Mouse (Mus musculus): ENCODE results near the gene Tradd. TPM values are rescaled to one million over a fixed set of nuclear protein-coding genes. Genes with fewer than 3 reads are reported as not detected.

The Tradd gene
- 21.1 and 23.3 TPM in 2 replicates for polyA plus RNA-seq (2014; fragmentation: Nextera tagmentation; extraction: Ambion mirVana)

DNA sequence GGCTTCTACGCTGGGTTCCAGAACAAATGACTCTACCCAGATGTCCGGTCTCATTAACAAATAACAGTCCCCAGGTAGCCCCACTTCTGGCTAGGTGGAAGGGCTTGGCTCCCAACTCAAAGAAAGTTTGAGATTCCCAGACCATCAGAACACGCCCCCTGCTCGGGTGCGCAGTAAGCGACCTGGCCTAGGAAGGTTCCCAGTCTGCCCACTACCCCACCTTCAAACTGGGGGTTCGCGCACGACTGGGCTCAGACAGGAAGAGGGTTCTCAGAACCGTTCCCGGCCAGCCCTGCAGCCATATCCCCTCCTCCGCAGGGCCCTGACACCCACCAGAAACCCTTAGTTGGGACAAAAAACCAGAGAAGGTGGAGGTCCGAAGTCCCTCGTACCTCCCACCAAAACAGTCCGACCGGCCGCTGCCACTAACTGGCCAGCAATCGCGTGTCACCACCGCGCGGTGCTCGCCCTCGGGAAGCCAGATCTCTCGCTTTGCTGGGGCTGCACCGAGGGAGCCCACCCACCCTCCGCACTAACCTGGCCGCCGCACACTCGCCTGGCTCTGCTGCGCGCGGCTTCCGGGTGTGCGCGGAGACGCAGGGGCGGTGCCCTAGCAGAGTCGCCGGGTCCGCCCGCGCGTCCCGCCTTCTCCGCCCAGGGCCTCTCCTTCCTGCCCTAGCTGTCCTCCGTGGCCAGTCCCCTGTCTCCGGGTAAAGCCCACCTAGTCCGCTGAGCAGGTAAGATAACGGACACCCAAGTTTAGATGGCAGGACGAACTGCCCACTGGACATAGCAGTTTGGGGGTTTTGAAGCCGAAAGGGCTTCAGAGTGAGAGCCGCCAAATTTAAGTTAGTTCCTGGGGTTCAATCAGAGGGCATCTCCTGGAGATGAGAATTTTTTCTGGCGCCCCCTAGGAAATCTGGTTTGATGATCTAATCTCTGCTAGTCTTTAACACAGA lies at the start of gene Tradd, which contains the start of gene Fbxl8:
Gene Tradd (minus strand): TSS at position 586 of the 959 bp plus-strand sequence.
Gene Fbxl8 (plus strand): TSS at position 625 of the 959 bp plus-strand sequence.
- Histone ChIP-seq H3K36me3 (ENCODE audit: control insufficient read depth, insufficient read depth, low read length) (no peaks in the 10 kb centered on the region), H3K4me2 (ENCODE audit: low read depth, low read length) (peak within 1 kb of the TSS; percentile 91), H3K9me3 (ENCODE audit: control insufficient read depth, low read length) (peaks cover 8% of the 10 kb centered on the region; the same call in 1 of the 2 replicates), H3K9ac (ENCODE audit: low read depth, low read length) (peak within 1 kb of the TSS; percentile 72), H3K4me1 (ENCODE audit: control insufficient read depth, insufficient read depth, low read length) (peaks cover 17% of the 10 kb centered on the region), H3K27me3 (replicated peaks; ENCODE audit: control insufficient read depth, insufficient read depth, low read length) (peaks cover 68% of the 10 kb centered on the region), H3K4me3 (ENCODE audit: low read depth, low read length) (peak within 1 kb of the TSS; percentile 72), H3K27ac (replicated peaks; ENCODE audit: low read depth, low read length) (no peak within 1 kb of the TSS)
- 2% methylated on average over 42 of the region's 54 CpGs for WGBS
- peak; percentile 53; the same call in 1 of the 2 replicates for ATAC-seq (ENCODE audit: low read depth)
- DNase-seq (ENCODE audit: low spot score) = peak; percentile 80

DNA sequence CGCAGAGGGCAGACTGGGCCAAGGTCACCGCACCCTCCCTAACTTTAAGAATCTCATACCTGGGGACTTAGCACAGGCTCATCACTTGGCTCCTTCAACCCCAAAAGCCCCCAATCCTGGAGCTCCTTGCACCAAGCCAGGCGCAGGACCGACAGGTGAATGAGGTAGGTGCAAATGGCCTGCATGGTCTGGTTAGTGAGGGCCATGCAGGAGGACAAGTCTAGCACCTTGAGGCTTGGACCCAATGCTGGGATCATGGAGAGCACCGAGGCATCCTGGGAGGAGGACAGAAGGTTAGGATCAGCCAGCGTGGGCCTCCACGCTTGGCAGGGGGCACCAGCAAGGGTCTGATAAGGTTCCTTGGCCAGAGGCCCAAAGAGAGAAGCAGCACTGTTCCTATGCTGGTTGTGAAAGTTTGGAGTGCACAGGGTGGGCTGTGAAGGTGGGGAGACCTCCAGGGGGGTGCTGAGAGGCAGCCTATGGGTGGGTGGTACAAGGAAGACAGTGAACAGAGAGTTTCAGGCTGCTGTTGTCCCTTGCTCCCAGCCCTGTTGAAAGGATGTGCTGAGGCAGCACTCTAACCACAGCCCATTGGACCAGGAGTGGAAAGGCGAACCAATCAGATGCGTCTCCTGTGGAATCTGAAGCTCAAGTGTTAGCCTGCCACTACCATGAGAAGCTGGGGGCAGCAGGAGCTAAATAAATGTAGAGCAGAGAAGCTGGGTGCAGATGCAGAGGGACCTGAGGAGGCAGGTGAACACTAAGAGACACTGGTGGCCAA lies 49.4 kb upstream of the Tradd start:
- Histone ChIP-seq H3K27ac (replicated peaks; ENCODE audit: low read depth, low read length) (no peak overlapping the region), H3K9me3 (ENCODE audit: control insufficient read depth, low read length) (no peaks in the 10 kb centered on the region), H3K4me1 (ENCODE audit: control insufficient read depth, insufficient read depth, low read length) (no peaks in the 10 kb centered on the region), H3K9ac (ENCODE audit: low read depth, low read length) (no peak overlapping the region), H3K4me3 (ENCODE audit: low read depth, low read length) (no peak overlapping the region), H3K36me3 (ENCODE audit: control insufficient read depth, insufficient read depth, low read length) (peaks cover 76% of the 10 kb centered on the region), H3K27me3 (replicated peaks; ENCODE audit: control insufficient read depth, insufficient read depth, low read length) (no peaks in the 10 kb centered on the region), H3K4me2 (ENCODE audit: low read depth, low read length) (no peak overlapping the region)
- ATAC-seq (ENCODE audit: low read depth) = no peak
- DNase-seq (ENCODE audit: low spot score) = no peak
- 87% methylated on average over 9 of the region's 9 CpGs for WGBS

- DNase-seq (ENCODE audit: low spot score) (no peak), ATAC-seq (ENCODE audit: low read depth) (no peak)
- H3K4me2 ChIP-seq (ENCODE audit: low read depth, low read length) = no peak overlapping the region
- WGBS = 84% methylated on average over 8 of the region's 8 CpGs
- no peaks in the 10 kb centered on the region for H3K4me1 ChIP-seq (ENCODE audit: control insufficient read depth, insufficient read depth, low read length)
- H3K36me3 ChIP-seq (ENCODE audit: control insufficient read depth, insufficient read depth, low read length) = peaks cover 79% of the 10 kb centered on the region
- no peak overlapping the region for H3K27ac ChIP-seq (replicated peaks; ENCODE audit: low read depth, low read length)
- H3K27me3 ChIP-seq (replicated peaks; ENCODE audit: control insufficient read depth, insufficient read depth, low read length) = no peaks in the 10 kb centered on the region
- no peak overlapping the region for H3K4me3 ChIP-seq (ENCODE audit: low read depth, low read length)
- no peak overlapping the region for H3K9ac ChIP-seq (ENCODE audit: low read depth, low read length)
- no peaks in the 10 kb centered on the region for H3K9me3 ChIP-seq (ENCODE audit: control insufficient read depth, low read length)
Measured at GRCm38 (mm10) chr8:105312891-105313481, 48.6 kb upstream of the Tradd start.

GRCm38 (mm10) chr8:105311718-105312117 lies 47.3 kb upstream of the Tradd start:
- H3K27ac ChIP-seq (replicated peaks; ENCODE audit: low read depth, low read length) = no peak overlapping the region
- WGBS = 82% methylated on average over 1 of the region's 1 CpGs

DNA sequence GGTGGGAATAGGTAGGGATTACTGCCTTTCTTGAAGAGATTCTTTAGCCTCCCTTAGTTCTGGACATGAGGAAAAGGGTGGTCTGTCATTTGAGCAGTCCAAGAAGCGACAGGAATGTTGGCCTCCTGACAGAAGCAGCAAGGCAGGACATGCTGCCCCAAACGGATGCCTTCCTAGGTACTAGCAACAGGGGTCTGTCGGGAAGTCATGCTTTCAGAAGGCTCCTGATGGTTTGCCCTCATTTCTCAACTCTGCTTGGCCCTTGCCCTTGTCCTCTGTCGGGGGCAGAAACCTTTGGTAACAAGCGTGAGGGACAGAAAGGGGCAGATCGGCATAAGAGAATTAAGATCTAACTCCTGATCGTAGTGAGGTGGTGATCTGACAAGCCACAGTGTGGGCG lies 45.7 kb upstream of the Tradd start:
- Histone ChIP-seq H3K27ac (replicated peaks; ENCODE audit: low read depth, low read length) (no peak overlapping the region), H3K4me3 (ENCODE audit: low read depth, low read length) (no peak overlapping the region), H3K4me1 (ENCODE audit: control insufficient read depth, insufficient read depth, low read length) (peaks cover 7% of the 10 kb centered on the region), H3K9ac (ENCODE audit: low read depth, low read length) (no peak overlapping the region), H3K4me2 (ENCODE audit: low read depth, low read length) (no peak overlapping the region), H3K27me3 (replicated peaks; ENCODE audit: control insufficient read depth, insufficient read depth, low read length) (no peaks in the 10 kb centered on the region), H3K9me3 (ENCODE audit: control insufficient read depth, low read length) (no peaks in the 10 kb centered on the region), H3K36me3 (ENCODE audit: control insufficient read depth, insufficient read depth, low read length) (peaks cover 74% of the 10 kb centered on the region)
- ATAC-seq (ENCODE audit: low read depth) = no peak
- no peak for DNase-seq (ENCODE audit: low spot score)
- WGBS = 81% methylated on average over 8 of the region's 8 CpGs

More at GRCm38 (mm10) chr8:105311718-105312117, 47.3 kb upstream of the Tradd start:
- no peak overlapping the region for H3K9ac ChIP-seq (ENCODE audit: low read depth, low read length)
- DNase-seq (ENCODE audit: low spot score) = no peak
- no peak overlapping the region for H3K4me2 ChIP-seq (ENCODE audit: low read depth, low read length)
- no peak for ATAC-seq (ENCODE audit: low read depth)
- H3K9me3 ChIP-seq (ENCODE audit: control insufficient read depth, low read length) = no peaks in the 10 kb centered on the region
- no peaks in the 10 kb centered on the region for H3K4me1 ChIP-seq (ENCODE audit: control insufficient read depth, insufficient read depth, low read length)
- no peak overlapping the region for H3K4me3 ChIP-seq (ENCODE audit: low read depth, low read length)
- peaks cover 87% of the 10 kb centered on the region for H3K36me3 ChIP-seq (ENCODE audit: control insufficient read depth, insufficient read depth, low read length)
- H3K27me3 ChIP-seq (replicated peaks; ENCODE audit: control insufficient read depth, insufficient read depth, low read length) = no peaks in the 10 kb centered on the region

GRCm38 (mm10) chr8:105309142-105309847 lies 44.9 kb upstream of the Tradd start:
- Histone ChIP-seq H3K36me3 (ENCODE audit: control insufficient read depth, insufficient read depth, low read length) (peaks cover 70% of the 10 kb centered on the region), H3K9ac (ENCODE audit: low read depth, low read length) (no peak overlapping the region), H3K27ac (replicated peaks; ENCODE audit: low read depth, low read length) (no peak overlapping the region), H3K4me1 (ENCODE audit: control insufficient read depth, insufficient read depth, low read length) (peaks cover 11% of the 10 kb centered on the region), H3K27me3 (replicated peaks; ENCODE audit: control insufficient read depth, insufficient read depth, low read length) (no peaks in the 10 kb centered on the region), H3K4me3 (ENCODE audit: low read depth, low read length) (no peak overlapping the region), H3K9me3 (ENCODE audit: control insufficient read depth, low read length) (no peaks in the 10 kb centered on the region), H3K4me2 (ENCODE audit: low read depth, low read length) (no peak overlapping the region)
- no peak for DNase-seq (ENCODE audit: low spot score)
- 78% methylated on average over 15 of the region's 15 CpGs for WGBS
- ATAC-seq (ENCODE audit: low read depth) = no peak

GRCm38 (mm10) chr8:105308428-105308827 lies 44.0 kb upstream of the Tradd start:
- Histone ChIP-seq H3K9ac (ENCODE audit: low read depth, low read length) (no peak overlapping the region), H3K4me1 (ENCODE audit: control insufficient read depth, insufficient read depth, low read length) (peaks cover 11% of the 10 kb centered on the region), H3K36me3 (ENCODE audit: control insufficient read depth, insufficient read depth, low read length) (peaks cover 71% of the 10 kb centered on the region), H3K4me3 (ENCODE audit: low read depth, low read length) (no peak overlapping the region), H3K4me2 (ENCODE audit: low read depth, low read length) (no peak overlapping the region), H3K9me3 (ENCODE audit: control insufficient read depth, low read length) (no peaks in the 10 kb centered on the region), H3K27me3 (replicated peaks; ENCODE audit: control insufficient read depth, insufficient read depth, low read length) (no peaks in the 10 kb centered on the region), H3K27ac (replicated peaks; ENCODE audit: low read depth, low read length) (no peak overlapping the region)
- DNase-seq (ENCODE audit: low spot score) (no peak), ATAC-seq (ENCODE audit: low read depth) (no peak)
- WGBS = 91% methylated on average over 10 of the region's 10 CpGs

DNA sequence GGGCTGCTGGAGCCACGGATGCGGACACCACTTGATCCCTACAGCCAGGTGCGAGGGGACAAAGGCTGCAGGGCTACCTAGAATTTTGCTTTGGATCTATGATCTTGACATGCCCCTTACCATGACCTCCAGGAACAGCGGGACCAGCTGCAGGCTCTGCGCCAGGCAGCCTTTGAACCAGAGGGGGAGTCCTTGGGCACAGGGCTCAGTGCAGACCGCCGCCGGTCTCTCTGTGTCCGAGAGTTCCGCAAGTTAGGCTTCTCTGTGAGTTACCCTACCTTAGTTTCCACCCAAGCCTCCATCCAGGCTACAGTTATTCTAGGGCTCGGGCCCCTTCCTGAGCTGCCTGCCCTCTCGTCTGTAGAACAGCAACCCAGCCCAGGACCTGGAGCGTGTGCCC lies 43.3 kb upstream of the Tradd start:
- H3K4me1 ChIP-seq (ENCODE audit: control insufficient read depth, insufficient read depth, low read length) = peaks cover 11% of the 10 kb centered on the region
- H3K9ac ChIP-seq (ENCODE audit: low read depth, low read length) = no peak overlapping the region
- H3K27ac ChIP-seq (replicated peaks; ENCODE audit: low read depth, low read length) = no peak overlapping the region
- ATAC-seq (ENCODE audit: low read depth) = no peak
- no peak overlapping the region for H3K4me3 ChIP-seq (ENCODE audit: low read depth, low read length)
- WGBS = 90% methylated on average over 13 of the region's 13 CpGs
- H3K9me3 ChIP-seq (ENCODE audit: control insufficient read depth, low read length) = no peaks in the 10 kb centered on the region
- no peak for DNase-seq (ENCODE audit: low spot score)
- no peak overlapping the region for H3K4me2 ChIP-seq (ENCODE audit: low read depth, low read length)
- H3K27me3 ChIP-seq (replicated peaks; ENCODE audit: control insufficient read depth, insufficient read depth, low read length) = no peaks in the 10 kb centered on the region
- peaks cover 70% of the 10 kb centered on the region for H3K36me3 ChIP-seq (ENCODE audit: control insufficient read depth, insufficient read depth, low read length)

Data from embryonic facial prominence, embryonic 14.5 days (tissue).